Mouse (Mus musculus) embryonic facial prominence, embryonic 13.5 days (tissue): ENCODE data around the gene Lipa. TPM values are rescaled to one million over a fixed set of nuclear protein-coding genes. Genes with fewer than 3 reads are reported as not detected.

Experiments used
- ATAC-seq: fragments of 200-750 bp; cut with Nextera tagmentation; 2 replicates; pipeline ENCODE4 v1.8.0; 2017; ENCODE audit warnings: low read depth; ENCODE audit not compliant: insufficient number of reproducible peaks, insufficient read depth, low FRiP score, low TSS enrichment
- H3K27ac ChIP-seq: fragments of 300-500 bp; sonication (generic); 2 replicates; pipeline ENCODE4 v1.5.1; 2015; ENCODE audit warnings: moderate library complexity, mild to moderate bottlenecking, inconsistent platforms
- H3K27me3 ChIP-seq: fragments of 300-500 bp; sonication (generic); 2 replicates; pipeline ENCODE4 v1.6.1; 2015; ENCODE audit warnings: mild to moderate bottlenecking, inconsistent platforms
- H3K36me3 ChIP-seq: fragments of 300-500 bp; sonication (generic); 2 replicates; pipeline ENCODE4 v1.6.1; 2015; ENCODE audit warnings: mild to moderate bottlenecking, inconsistent platforms
- H3K4me1 ChIP-seq: fragments of 300-500 bp; sonication (generic); 2 replicates; pipeline ENCODE4 v1.6.1; 2015; ENCODE audit warnings: inconsistent platforms
- H3K4me2 ChIP-seq: fragments of 300-500 bp; sonication (generic); 2 replicates; pipeline ENCODE4 v1.6.1; 2015; ENCODE audit warnings: moderate library complexity, mild to moderate bottlenecking, inconsistent platforms
- H3K4me3 ChIP-seq: fragments of 300-500 bp; sonication (generic); 2 replicates; pipeline ENCODE4 v1.5.1; 2015; ENCODE audit warnings: mild to moderate bottlenecking, inconsistent platforms
- H3K9ac ChIP-seq: fragments of 300-500 bp; sonication (generic); 2 replicates; pipeline ENCODE4 v1.6.1; 2015; ENCODE audit warnings: mild to moderate bottlenecking, inconsistent platforms
- H3K9me3 ChIP-seq: fragments of 300-500 bp; sonication (generic); 2 replicates; pipeline ENCODE4 v1.6.1; 2016; ENCODE audit warnings: inconsistent platforms
- WGBS: fragments of 180-500 bp; shearing (Covaris S2); methylation state at CpG from one replicate; pipeline ENCODE4 v1.1.7; 2015; ENCODE audit warnings: mixed read lengths; 5-methylcytosine and 5-hydroxymethylcytosine counted together
- polyA plus RNA-seq: library from polyadenylated mRNA; unstranded; fragments of >200 nt; fragmentation: Nextera tagmentation; extraction: Ambion mirVana; gene quantifications from 2 replicates; pipeline ENCODE4 v1.2.1, GENCODE M21; 2015

The Lipa gene
- polyA plus RNA-seq, 1 experiment from 2014 or later, result 34.1 TPM

DNA sequence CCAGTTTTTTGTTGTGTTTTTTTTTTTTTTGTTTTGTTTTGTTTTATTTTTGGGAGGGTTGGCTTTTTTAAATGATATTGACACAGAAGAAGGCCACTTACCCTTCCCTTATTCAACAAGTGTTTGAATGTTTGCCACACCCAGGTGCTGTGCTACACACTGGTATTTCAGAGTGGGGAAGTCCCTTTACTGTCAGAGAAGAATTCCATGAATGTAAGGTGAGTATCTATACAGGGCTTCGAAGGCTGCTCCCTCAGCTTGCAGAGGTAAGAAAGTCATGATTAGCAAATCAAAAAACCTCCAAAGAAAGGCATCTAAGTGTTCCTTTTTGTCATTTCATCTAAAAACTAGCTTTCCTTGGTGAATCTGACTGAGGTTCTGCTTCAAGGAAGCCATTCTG is 78.4 kb downstream of the Lipa start:
- H3K36me3 ChIP-seq, result no peaks in the 10 kb centered on the region
- 78% methylated on average over 1 of the region's 1 CpGs for WGBS
- H3K9ac ChIP-seq, result no peak overlapping the region
- no peaks in the 10 kb centered on the region for H3K27me3 ChIP-seq
- no peak for ATAC-seq
- H3K4me2 ChIP-seq, result no peak overlapping the region
- peaks cover 3% of the 10 kb centered on the region; the same call in 1 of the 2 replicates for H3K4me1 ChIP-seq
- H3K4me3 ChIP-seq, result no peak overlapping the region
- no peaks in the 10 kb centered on the region for H3K9me3 ChIP-seq
- no peak overlapping the region for H3K27ac ChIP-seq

DNA sequence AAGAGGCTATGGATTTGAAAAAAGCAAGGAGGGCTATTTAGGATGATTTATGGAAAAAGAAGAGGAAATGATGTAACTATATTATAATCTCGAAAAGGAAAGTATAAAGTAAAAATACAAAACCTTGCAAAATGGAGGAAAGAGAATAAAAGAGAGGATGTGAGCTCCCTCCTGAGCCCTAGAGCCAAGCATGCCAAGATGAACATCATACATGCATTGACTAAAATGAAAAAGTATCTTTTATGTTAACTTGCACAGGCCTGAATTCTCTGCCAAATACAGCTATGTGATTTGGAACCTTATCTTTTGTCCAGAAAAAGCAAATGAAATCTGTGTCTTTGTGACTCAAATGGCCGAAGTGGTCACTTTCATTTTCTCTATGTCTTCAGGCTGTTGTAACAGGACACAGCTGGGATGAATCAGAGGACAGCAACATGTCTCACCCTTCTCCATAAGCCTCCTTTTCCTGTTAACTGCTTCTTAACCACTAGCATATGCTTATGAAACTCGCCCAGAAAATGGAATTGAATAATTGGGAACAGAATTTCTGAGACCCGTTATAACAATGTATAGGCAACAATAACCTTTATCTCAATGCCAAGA is 81.8 kb downstream of the Lipa start:
- Histone ChIP-seq H3K27ac (no peak overlapping the region; the same call in 1 of the 2 replicates), H3K4me2 (no peak overlapping the region)

DNA sequence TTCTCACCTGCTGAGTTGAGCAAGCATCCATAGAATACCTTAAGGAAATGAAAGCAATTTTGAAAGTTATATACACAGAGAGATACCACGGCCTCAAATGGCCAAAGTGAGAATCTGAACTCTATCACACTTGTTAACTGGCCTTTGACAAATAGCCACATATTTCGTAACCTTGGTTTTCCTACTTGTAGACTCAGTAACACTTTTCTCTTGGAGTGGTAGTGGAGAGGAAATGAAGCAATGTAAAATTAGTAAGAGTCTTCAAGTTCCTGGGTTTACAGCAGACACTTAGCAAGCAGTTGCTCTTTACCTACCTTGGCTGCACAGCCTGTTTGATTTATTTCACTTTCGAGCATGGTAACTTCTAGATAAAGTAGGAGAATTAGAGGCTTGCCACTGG is 82.5 kb downstream of the Lipa start:
- Histone ChIP-seq H3K4me1 (peaks cover 3% of the 10 kb centered on the region; the same call in 1 of the 2 replicates), H3K9ac (no peak overlapping the region), H3K9me3 (no peaks in the 10 kb centered on the region), H3K27me3 (no peaks in the 10 kb centered on the region), H3K27ac (no peak overlapping the region), H3K36me3 (no peaks in the 10 kb centered on the region), H3K4me3 (no peak overlapping the region), H3K4me2 (no peak overlapping the region)
- WGBS, result 88% methylated on average over 3 of the region's 3 CpGs
- no peak for ATAC-seq

More for the DNA sequence above, 81.8 kb downstream of the Lipa start:
- Histone ChIP-seq H3K9ac (no peak overlapping the region), H3K9me3 (no peaks in the 10 kb centered on the region), H3K27me3 (no peaks in the 10 kb centered on the region), H3K4me3 (no peak overlapping the region), H3K36me3 (no peaks in the 10 kb centered on the region), H3K4me1 (peaks cover 3% of the 10 kb centered on the region; the same call in 1 of the 2 replicates)
- ATAC-seq, result no peak
- 29% methylated on average over 4 of the region's 4 CpGs for WGBS

Other genes with a start within 250 kb of the Lipa start
- gene Fas, start 236.8 kb downstream of the Lipa start, polyA plus RNA-seq, result 5.6 and 6.2 TPM in 2 replicates
- 7.3 and 9.3 TPM in 2 replicates for gene Ch25h, start 52.3 kb downstream of the Lipa start, polyA plus RNA-seq
- gene Ifit2, start 23.2 kb upstream of the Lipa start, polyA plus RNA-seq, result 9.9 and 10.7 TPM in 2 replicates
- 0.65 and 1.1 TPM in 2 replicates for gene Ifit3, start 56.1 kb upstream of the Lipa start, polyA plus RNA-seq
- gene Ifit1bl1, start 74.5 kb upstream of the Lipa start, polyA plus RNA-seq, result 0.13 and 0.58 TPM in 2 replicates
- not detected in 2 replicates for gene Ifit3b, start 80.5 kb upstream of the Lipa start, polyA plus RNA-seq
- gene Ifit1bl2, start 113.3 kb upstream of the Lipa start, polyA plus RNA-seq, result 0.18 and 0.29 TPM in 2 replicates
- 0.84 and 1.0 TPM in 2 replicates for gene Ifit1, start 113.4 kb upstream of the Lipa start, polyA plus RNA-seq
- gene Slc16a12, start 219.8 kb upstream of the Lipa start, polyA plus RNA-seq, result 0.65 and 0.92 TPM in 2 replicates